8 mouse cellular contexts compared by ENCODE assay signal in genomic region chr7:110018631-110019482, GRCm38 (mm10). TPM values are rescaled to one million over a fixed set of nuclear protein-coding genes. Genes with fewer than 3 reads are reported as not detected.
DNase-seq lines count a peak whose midpoint lies in the region; ATAC-seq and TF ChIP-seq lines count a peak whose summit lies in the region.

No protein-coding gene starts in this region.

- peak in 1 of 2 experiments; percentile 25; a peak in 1 of 4 replicates for TF ChIP-seq EP300 in MEL (IDR thresholded peaks at IDR 0.05; ENCODE audit: low read depth in 1 of 2, low read length in 2 of 2)

- no peak for TF ChIP-seq CTCF in MEL (IDR thresholded peaks at IDR 0.05 in 2 of 3, conservative IDR thresholded peaks at IDR 0.05 in 1 of 3; ENCODE audit: control insufficient read depth in 1 of 3, insufficient read depth in 1 of 3, low read depth in 2 of 3, low read length in 3 of 3, poor library complexity in 1 of 3, severe bottlenecking in 1 of 3)

- peak overlapping the region; percentile 87 for H3K4me2 ChIP-seq in lung, embryonic 16.5 days (ENCODE audit: low read depth, low read length)

- ATAC-seq in frontal cortex, adult (ENCODE audit: low TSS enrichment) = peak; percentile 53
- peak; percentile 27 to 58; a peak in 3 of 4 replicates for ATAC-seq in hematopoietic stem cell, adult 5-6 weeks (replicated peaks in 1 of 2; ENCODE audit: insufficient read depth in 1 of 2, low FRiP score in 2 of 2, low TSS enrichment in 1 of 2, low read depth in 1 of 2, poor library complexity in 2 of 2, severe bottlenecking in 2 of 2)
- ATAC-seq in lung, embryonic 16.5 days (ENCODE audit: low read depth) = peak; percentile 82

- no peak for TF ChIP-seq RAD21 in MEL (IDR thresholded peaks at IDR 0.05; ENCODE audit: low read depth, low read length)

- peaks cover 49% of the 10 kb centered on the region for H3K79me2 ChIP-seq in MEL (ENCODE audit: control insufficient read depth, insufficient read depth, low read length, poor library complexity)

- peak overlapping the region; percentile 85 for H3K27ac ChIP-seq in MEL (ENCODE audit: control insufficient read depth, low read depth, low read length)
- H3K27ac ChIP-seq in lung, embryonic 16.5 days (ENCODE audit: low read length) = peak overlapping the region; percentile 82

- DNase-seq in MEL (ENCODE audit: low read depth, low spot score) = peak; percentile 72
- peak; percentile 51 for DNase-seq in cerebellum, adult 11 months
- peak; percentile 37 for DNase-seq in layer of hippocampus, adult 9-11 months
- DNase-seq in ovary, postnatal 10 days (ENCODE audit: low spot score) = peak; percentile 51
- peak; percentile 45 to 58 for DNase-seq in urinary bladder, adult 18-20 months (ENCODE audit: low spot score in 2 of 2)

- peak in 1 of 2 experiments; percentile 44; a peak in 1 of 4 replicates for TF ChIP-seq POLR2A in MEL (IDR thresholded peaks at IDR 0.05; ENCODE audit: control insufficient read depth in 1 of 2, insufficient read depth in 1 of 2, low read depth in 1 of 2, low read length in 2 of 2, poor library complexity in 1 of 2)

- H3K4me3 ChIP-seq in MEL (ENCODE audit: control insufficient read depth in 1 of 2, insufficient read depth in 1 of 2, low read depth in 2 of 2, low read length in 2 of 2) = peak overlapping the region; percentile 61 to 96
- H3K4me3 ChIP-seq in lung, embryonic 16.5 days (ENCODE audit: low read length) = peak overlapping the region; percentile 100

- H3K9ac ChIP-seq in MEL (ENCODE audit: control insufficient read depth, low read depth, low read length, poor library complexity, severe bottlenecking) = peak overlapping the region; percentile 100
- H3K9ac ChIP-seq in lung, embryonic 16.5 days (ENCODE audit: low read length) = peak overlapping the region; percentile 85

- peaks cover 28 to 35% of the 10 kb centered on the region in 2 experiments for H3K36me3 ChIP-seq in MEL (ENCODE audit: control insufficient read depth in 1 of 2, insufficient read depth in 2 of 2, low read length in 2 of 2)
- no peaks in the 10 kb centered on the region for H3K36me3 ChIP-seq in lung, embryonic 16.5 days (ENCODE audit: control insufficient read depth, insufficient read depth, low read length)

- H3K9me3 ChIP-seq in MEL (replicated peaks; ENCODE audit: insufficient read depth, low read length) = no peaks in the 10 kb centered on the region
- no peaks in the 10 kb centered on the region for H3K9me3 ChIP-seq in lung, embryonic 16.5 days (ENCODE audit: control insufficient read depth, low read length)

- H3K4me1 ChIP-seq in MEL (ENCODE audit: control insufficient read depth in 1 of 2, insufficient read depth in 2 of 2, low read length in 2 of 2) = peaks cover 8 to 9% of the 10 kb centered on the region in 2 experiments
- peaks cover 4% of the 10 kb centered on the region; the same call in 1 of the 2 replicates for H3K4me1 ChIP-seq in lung, embryonic 16.5 days (replicated peaks; ENCODE audit: control insufficient read depth, insufficient read depth, low read length)

- WGBS in lung, embryonic 16.5 days = under 1% methylated on average over 42 of the region's 42 CpGs

- H3K27me3 ChIP-seq in MEL (ENCODE audit: control insufficient read depth in 1 of 2, insufficient read depth in 2 of 2, low read length in 2 of 2) = no peaks in the 10 kb centered on the region
- no peaks in the 10 kb centered on the region for H3K27me3 ChIP-seq in lung, embryonic 16.5 days (ENCODE audit: control insufficient read depth, insufficient read depth, low read depth, low read length)

TF ChIP-seq in MEL, 35 proteins besides CTCF, POLR2A, EP300 and RAD21:
- TF ChIP-seq SIN3A (IDR thresholded peaks at IDR 0.05; ENCODE audit: low read length) (peak; percentile 73), MAX (IDR thresholded peaks at IDR 0.05; ENCODE audit: low read length) (peak; percentile 77), CHD1 (IDR thresholded peaks at IDR 0.05; ENCODE audit: low read depth, low read length) (peak; percentile 48; the same call in 1 of the 2 replicates), MXI1 (IDR thresholded peaks at IDR 0.05; ENCODE audit: low read depth, low read length) (peak; percentile 98), CHD2 (IDR thresholded peaks at IDR 0.05; ENCODE audit: low read length) (no peak), GATA1 (IDR thresholded peaks at IDR 0.05; ENCODE audit: low read depth, low read length) (peak; percentile 64), MYC (IDR thresholded peaks at IDR 0.05; ENCODE audit: low read depth, low read length) (peak; percentile 91), ZC3H11A (IDR thresholded peaks at IDR 0.05; ENCODE audit: low read depth, low read length) (no peak), RCOR1 (IDR thresholded peaks at IDR 0.05; ENCODE audit: low read depth, low read length) (no peak), ZMIZ1 (IDR thresholded peaks at IDR 0.05; ENCODE audit: low read depth, low read length) (0 out of 2 replicates have a peak, but pooled peaks have one; percentile 12)

RNA-seq across cellular contexts. Expression of gene Ipo7, which starts 0.8 kb away (rescaled TPM):
- total RNA-seq in MEL (2012; rRNA removed) = 139 and 145 TPM in 2 replicates
- 100 to 1,000 TPM; 111 to 172 TPM for polyA plus RNA-seq in MEL (2012; ENCODE audit: insufficient read depth in 1 of 2, insufficient read length in 2 of 2, low read depth in 1 of 2, low replicate concordance in 2 of 2, missing spikeins in 1 of 2)
- total RNA-seq in hematopoietic stem cell, adult 5-6 weeks (2017) = 205 and 310 TPM in 2 replicates
- polyA plus RNA-seq in lung, embryonic 16.5 days (2015; fragmentation: Nextera tagmentation; extraction: Ambion mirVana) = 40.4 and 45.8 TPM in 2 replicates

RNA-seq across cellular contexts. Expression of gene Tmem41b, which starts 32.1 kb away (rescaled TPM):
- total RNA-seq in MEL (2012; rRNA removed) = 80.6 and 86.9 TPM in 2 replicates
- polyA plus RNA-seq in MEL (2012; ENCODE audit: insufficient read depth in 1 of 2, insufficient read length in 2 of 2, low read depth in 1 of 2, low replicate concordance in 2 of 2, missing spikeins in 1 of 2) = 10 to 100 TPM in 1 of 2 experiments, not detected in 1; 45.9 TPM
- 37.3 and 39.4 TPM in 2 replicates for total RNA-seq in hematopoietic stem cell, adult 5-6 weeks (2017)
- 65.2 and 65.4 TPM in 2 replicates for polyA plus RNA-seq in lung, embryonic 16.5 days (2015; fragmentation: Nextera tagmentation; extraction: Ambion mirVana)

RNA-seq across cellular contexts. Expression of gene Zfp143, which starts 42.2 kb away (rescaled TPM):
- 13.9 and 16.0 TPM in 2 replicates for total RNA-seq in MEL (2012; rRNA removed)
- 10 to 100 TPM in 1 of 2 experiments, not detected in 1; 15.7 TPM for polyA plus RNA-seq in MEL (2012; ENCODE audit: insufficient read depth in 1 of 2, insufficient read length in 2 of 2, low read depth in 1 of 2, low replicate concordance in 2 of 2, missing spikeins in 1 of 2)
- 31.5 and 44.9 TPM in 2 replicates for total RNA-seq in hematopoietic stem cell, adult 5-6 weeks (2017)
- polyA plus RNA-seq in lung, embryonic 16.5 days (2015; fragmentation: Nextera tagmentation; extraction: Ambion mirVana) = 19.1 and 19.7 TPM in 2 replicates

RNA-seq across cellular contexts. Expression of gene Dennd5a, which starts 58.6 kb away (rescaled TPM):
- 33.1 and 40.5 TPM in 2 replicates for total RNA-seq in MEL (2012; rRNA removed)
- polyA plus RNA-seq in MEL (2012; ENCODE audit: insufficient read depth in 1 of 2, insufficient read length in 2 of 2, low read depth in 1 of 2, low replicate concordance in 2 of 2, missing spikeins in 1 of 2) = 10 to 100 TPM; 64.4 to 78.8 TPM
- 90.5 and 124 TPM in 2 replicates for total RNA-seq in hematopoietic stem cell, adult 5-6 weeks (2017)
- 32.5 and 32.9 TPM in 2 replicates for polyA plus RNA-seq in lung, embryonic 16.5 days (2015; fragmentation: Nextera tagmentation; extraction: Ambion mirVana)

Comparison
In these comparisons a context has a peak if more than half of its experiments do, and no peak if none do; other contexts are left out.
1. Peak in every context shown above with its lines: DNase-seq, ATAC-seq, H3K4me3 ChIP-seq and H3K27ac ChIP-seq.